In genomic region chr7:120917592-120918461, GRCm38 (mm10) we compare ENCODE assay signal across 1 mouse cellular context.
TF ChIP-seq lines count a peak whose summit lies in the region.

TSS of gene Polr3e (plus strand) at chr7:120917744.

TF ChIP-seq in CH12.LX, 34 proteins besides CTCF, POLR2A, EP300 and RAD21 (continued from another document):
- TF ChIP-seq POLR2AphosphoS2 (IDR thresholded peaks at IDR 0.05; ENCODE audit: low read depth, low read length) (no peak), SIN3A (IDR thresholded peaks at IDR 0.05; ENCODE audit: low read length) (peak; percentile 84), MXI1 (IDR thresholded peaks at IDR 0.05; ENCODE audit: low read depth, low read length) (peak; percentile 99), USF2 (conservative IDR thresholded peaks at IDR 0.05; ENCODE audit: low read depth, low read length) (no peak; the same call in 1 of the 2 replicates), MAX (IDR thresholded peaks at IDR 0.05; ENCODE audit: low read length) (peak; percentile 92), TBP (conservative IDR thresholded peaks at IDR 0.05; ENCODE audit: low read depth, low read length) (no peak), RCOR1 (conservative IDR thresholded peaks at IDR 0.05; ENCODE audit: low read depth, low read length) (no peak), UBTF (IDR thresholded peaks at IDR 0.05; ENCODE audit: low read depth, low read length) (peak; percentile 90), BHLHE40 (IDR thresholded peaks at IDR 0.05; ENCODE audit: low read depth, low read length) (peak; percentile 45), MYC (IDR thresholded peaks at IDR 0.05; ENCODE audit: low read depth, low read length) (peak; percentile 56; the same call in 1 of the 2 replicates), JUN (IDR thresholded peaks at IDR 0.05; ENCODE audit: insufficient read depth, low read depth, low read length) (no peak), KAT2A (IDR thresholded peaks at IDR 0.05; ENCODE audit: insufficient replicate concordance, low read length) (peak; percentile 75; the same call in 1 of the 2 replicates), ZNF384 (IDR thresholded peaks at IDR 0.05; ENCODE audit: low read depth, low read length) (no peak), JUND (conservative IDR thresholded peaks at IDR 0.05; ENCODE audit: low read depth, low read length) (no peak), PAX5 (IDR thresholded peaks at IDR 0.05; ENCODE audit: low read length) (no peak), ZKSCAN1 (IDR thresholded peaks at IDR 0.05; ENCODE audit: borderline replicate concordance, low read depth, low read length) (no peak), MAZ (IDR thresholded peaks at IDR 0.05; ENCODE audit: low read depth, low read length) (peak; percentile 84; the same call in 1 of the 2 replicates), ELF1 (IDR thresholded peaks at IDR 0.05; ENCODE audit: low read depth, low read length) (peak; percentile 97), TCF12 (IDR thresholded peaks at IDR 0.05; ENCODE audit: low read depth, low read length) (peak; percentile 73; the same call in 1 of the 2 replicates), IRF4 (IDR thresholded peaks at IDR 0.05; ENCODE audit: low read depth, low read length) (no peak; the same call in none of the 2 replicates), E2F4 (IDR thresholded peaks at IDR 0.05; ENCODE audit: insufficient replicate concordance, low read depth, low read length) (0 out of 2 replicates have a peak, but pooled peaks have one; percentile 38), ETS1 (conservative IDR thresholded peaks at IDR 0.05; ENCODE audit: low read depth, low read length) (peak; percentile 16; the same call in 1 of the 2 replicates)
